Comparison of ENCODE assay signal across 9 mouse cellular contexts in genomic region chr14:21558440-21559131, GRCm38 (mm10).
DNase-seq lines count a peak whose midpoint lies in the region; ATAC-seq and TF ChIP-seq lines count a peak whose summit lies in the region.
"Had no signal": no experiment of that assay in that cellular context is flagged by ENCODE, and none has a peak within 500 bp of the region (broad histone marks: within the 10 kb centered on the region; RNA-seq: fewer than 3 reads in every experiment).

No protein-coding gene starts in this region.

- no peak overlapping the region for H3K4me3 ChIP-seq in hindbrain, embryonic 13.5 days
- no peak overlapping the region for H3K4me3 ChIP-seq in hindbrain, embryonic 16.5 days (ENCODE audit: low read length)
- no peak overlapping the region for H3K4me3 ChIP-seq in MEL (ENCODE audit: control insufficient read depth in 1 of 2, insufficient read depth in 1 of 2, low read depth in 2 of 2, low read length in 2 of 2)
- H3K4me3 ChIP-seq in forebrain, embryonic 16.5 days (replicated peaks; ENCODE audit: low read length): no peak overlapping the region

- ATAC-seq in hindbrain, embryonic 13.5 days (ENCODE audit: low FRiP score): no peak
- no peak for ATAC-seq in hindbrain, embryonic 16.5 days
- ATAC-seq in forebrain, embryonic 16.5 days: peak; percentile 23; the same call in 1 of the 2 replicates

- H3K79me2 ChIP-seq in MEL (ENCODE audit: control insufficient read depth, insufficient read depth, low read length, poor library complexity): no peaks in the 10 kb centered on the region

- DNase-seq in MEL (ENCODE audit: low read depth, low spot score): peak; percentile 46
- DNase-seq in large intestine, adult 2 months (ENCODE audit: low read depth, low spot score): peak; percentile 22
- DNase-seq in adipocyte (ENCODE audit: low spot score): no peak
- no peak for DNase-seq in cerebellum, postnatal 14 days
- DNase-seq in right cerebral cortex, adult 18-20 months: no peak
- DNase-seq: adrenal gland, postnatal 14 days had no signal

- no peak overlapping the region for H3K4me2 ChIP-seq in hindbrain, embryonic 13.5 days
- no peak overlapping the region for H3K4me2 ChIP-seq in hindbrain, embryonic 16.5 days (ENCODE audit: low read length)
- H3K4me2 ChIP-seq in forebrain, embryonic 16.5 days (ENCODE audit: low read length): no peak overlapping the region

- peak; percentile 72 to 80 for TF ChIP-seq EP300 in MEL (IDR thresholded peaks at IDR 0.05; ENCODE audit: low read depth in 1 of 2, low read length in 2 of 2)

- H3K36me3 ChIP-seq in hindbrain, embryonic 13.5 days: no peaks in the 10 kb centered on the region
- H3K36me3 ChIP-seq in hindbrain, embryonic 16.5 days (ENCODE audit: control insufficient read depth, insufficient read depth, low read length): no peaks in the 10 kb centered on the region
- peaks cover 0 to 42% of the 10 kb centered on the region in 2 experiments; a peak in 2 of 4 replicates for H3K36me3 ChIP-seq in MEL (ENCODE audit: control insufficient read depth in 1 of 2, insufficient read depth in 2 of 2, low read length in 2 of 2)
- H3K36me3 ChIP-seq in forebrain, embryonic 16.5 days (ENCODE audit: control insufficient read depth, insufficient read depth): no peaks in the 10 kb centered on the region

- WGBS in hindbrain, embryonic 13.5 days: 60% methylated on average over 10 of the region's 10 CpGs
- WGBS in hindbrain, embryonic 16.5 days: 57% methylated on average over 10 of the region's 10 CpGs
- WGBS in forebrain, embryonic 16.5 days: 21% methylated on average over 10 of the region's 10 CpGs
- 25% methylated on average over 10 of the region's 10 CpGs for WGBS in large intestine, adult 2 months

- no peak overlapping the region for H3K9ac ChIP-seq in hindbrain, embryonic 13.5 days
- H3K9ac ChIP-seq in hindbrain, embryonic 16.5 days (ENCODE audit: low read depth, low read length): no peak overlapping the region
- H3K9ac ChIP-seq in MEL (ENCODE audit: control insufficient read depth, low read depth, low read length, poor library complexity, severe bottlenecking): no peak overlapping the region
- no peak overlapping the region for H3K9ac ChIP-seq in forebrain, embryonic 16.5 days (replicated peaks; ENCODE audit: low read depth, low read length)

- H3K27ac ChIP-seq in hindbrain, embryonic 13.5 days: peak overlapping the region; percentile 26
- H3K27ac ChIP-seq in hindbrain, embryonic 16.5 days (ENCODE audit: low read depth, low read length): no peak overlapping the region
- H3K27ac ChIP-seq in MEL (ENCODE audit: control insufficient read depth, low read depth, low read length): peak overlapping the region; percentile 35
- H3K27ac ChIP-seq in forebrain, embryonic 16.5 days (ENCODE audit: low read length): peak overlapping the region; percentile 54; the same call in 1 of the 2 replicates

- no peak for TF ChIP-seq RAD21 in MEL (IDR thresholded peaks at IDR 0.05; ENCODE audit: low read depth, low read length)

- TF ChIP-seq POLR2A in MEL (IDR thresholded peaks at IDR 0.05; ENCODE audit: control insufficient read depth in 1 of 2, insufficient read depth in 1 of 2, low read depth in 1 of 2, low read length in 2 of 2, poor library complexity in 1 of 2): no peak

- no peak for TF ChIP-seq CTCF in MEL (IDR thresholded peaks at IDR 0.05 in 2 of 3, conservative IDR thresholded peaks at IDR 0.05 in 1 of 3; ENCODE audit: control insufficient read depth in 1 of 3, insufficient read depth in 1 of 3, low read depth in 2 of 3, low read length in 3 of 3, poor library complexity in 1 of 3, severe bottlenecking in 1 of 3)

- H3K27me3 ChIP-seq in hindbrain, embryonic 13.5 days: no peaks in the 10 kb centered on the region
- no peaks in the 10 kb centered on the region for H3K27me3 ChIP-seq in hindbrain, embryonic 16.5 days (replicated peaks; ENCODE audit: control insufficient read depth, insufficient read depth, low read length)
- H3K27me3 ChIP-seq in MEL (ENCODE audit: control insufficient read depth in 1 of 2, insufficient read depth in 2 of 2, low read length in 2 of 2): no peaks in the 10 kb centered on the region
- H3K27me3 ChIP-seq in forebrain, embryonic 16.5 days (replicated peaks; ENCODE audit: control insufficient read depth, insufficient read depth, low read length): no peaks in the 10 kb centered on the region

- H3K9me3 ChIP-seq in hindbrain, embryonic 13.5 days: no peaks in the 10 kb centered on the region
- no peaks in the 10 kb centered on the region for H3K9me3 ChIP-seq in hindbrain, embryonic 16.5 days (ENCODE audit: control insufficient read depth, low read length)
- no peaks in the 10 kb centered on the region for H3K9me3 ChIP-seq in MEL (replicated peaks; ENCODE audit: insufficient read depth, low read length)
- H3K9me3 ChIP-seq in forebrain, embryonic 16.5 days (ENCODE audit: control insufficient read depth, low read length): no peaks in the 10 kb centered on the region

- H3K4me1 ChIP-seq in hindbrain, embryonic 13.5 days (replicated peaks): peaks cover 53% of the 10 kb centered on the region
- peaks cover 9% of the 10 kb centered on the region for H3K4me1 ChIP-seq in hindbrain, embryonic 16.5 days (ENCODE audit: control insufficient read depth, insufficient read depth, low read depth, low read length)
- H3K4me1 ChIP-seq in MEL (ENCODE audit: control insufficient read depth in 1 of 2, insufficient read depth in 2 of 2, low read length in 2 of 2): peaks cover 23 to 37% of the 10 kb centered on the region in 2 experiments
- H3K4me1 ChIP-seq in forebrain, embryonic 16.5 days (replicated peaks; ENCODE audit: control insufficient read depth, insufficient read depth, low read length): peaks cover 25% of the 10 kb centered on the region

TF ChIP-seq in MEL, 35 proteins besides CTCF, POLR2A, EP300 and RAD21:
- TF ChIP-seq SMC3 (IDR thresholded peaks at IDR 0.05; ENCODE audit: low read depth, low read length): no peak
- no peak for TF ChIP-seq TAL1 (IDR thresholded peaks at IDR 0.05; ENCODE audit: low read length)
- no peak for TF ChIP-seq JUND (IDR thresholded peaks at IDR 0.05; ENCODE audit: low read depth, low read length)
- no peak for TF ChIP-seq ELF1 (IDR thresholded peaks at IDR 0.05; ENCODE audit: low read depth, low read length)
- no peak; the same call in 1 of the 2 replicates for TF ChIP-seq RCOR1 (IDR thresholded peaks at IDR 0.05; ENCODE audit: low read depth, low read length)
- TF ChIP-seq NELFE (IDR thresholded peaks at IDR 0.05; ENCODE audit: low read depth, low read length): no peak
- 0 out of 2 replicates have a peak, but pooled peaks have one; percentile 39 for TF ChIP-seq ZKSCAN1 (IDR thresholded peaks at IDR 0.05; ENCODE audit: low read depth, low read length)
- no peak for TF ChIP-seq USF2 (IDR thresholded peaks at IDR 0.05; ENCODE audit: borderline replicate concordance in 1 of 2, insufficient read depth in 1 of 2, low read depth in 1 of 2, low read length in 2 of 2)
- 0 out of 2 replicates have a peak, but pooled peaks have one; percentile 40 for TF ChIP-seq MAZ (IDR thresholded peaks at IDR 0.05; ENCODE audit: low read depth, low read length)
- TF ChIP-seq UBTF (IDR thresholded peaks at IDR 0.05; ENCODE audit: borderline replicate concordance, insufficient read depth, low read depth, low read length): no peak
- peak; percentile 68 for TF ChIP-seq ETS1 (IDR thresholded peaks at IDR 0.05; ENCODE audit: low read depth, low read length)
- no peak for TF ChIP-seq TBP (IDR thresholded peaks at IDR 0.05; ENCODE audit: low read depth, low read length)
- TF ChIP-seq POLR2AphosphoS2 (IDR thresholded peaks at IDR 0.05; ENCODE audit: low read length): no peak
- TF ChIP-seq TCF12 (IDR thresholded peaks at IDR 0.05; ENCODE audit: low read depth, low read length): peak; percentile 79
- no peak for TF ChIP-seq BHLHE40 (IDR thresholded peaks at IDR 0.05; ENCODE audit: borderline replicate concordance, low read depth, low read length)
- TF ChIP-seq HCFC1 (IDR thresholded peaks at IDR 0.05; ENCODE audit: low read depth, low read length): no peak
- TF ChIP-seq ZMIZ1 (IDR thresholded peaks at IDR 0.05; ENCODE audit: low read depth, low read length): no peak
- TF ChIP-seq ZNF384 (IDR thresholded peaks at IDR 0.05; ENCODE audit: low read depth, low read length): peak; percentile 92
- TF ChIP-seq MEF2A (IDR thresholded peaks at IDR 0.05; ENCODE audit: extremely low read depth, insufficient replicate concordance, low read depth, low read length, poor library complexity, severe bottlenecking): peak; percentile 90; the same call in 1 of the 2 replicates
- no peak for TF ChIP-seq CHD1 (IDR thresholded peaks at IDR 0.05; ENCODE audit: low read depth, low read length)
- no peak for TF ChIP-seq KAT2A (conservative IDR thresholded peaks at IDR 0.05; ENCODE audit: low read depth, low read length)
- no peak for TF ChIP-seq POLR2AphosphoS5 (IDR thresholded peaks at IDR 0.05; ENCODE audit: borderline replicate concordance, low read depth, low read length)
- TF ChIP-seq MYC (IDR thresholded peaks at IDR 0.05; ENCODE audit: low read depth, low read length): no peak
- TF ChIP-seq GATA1 (IDR thresholded peaks at IDR 0.05; ENCODE audit: low read depth, low read length): peak; percentile 84
- no peak for TF ChIP-seq MAX (IDR thresholded peaks at IDR 0.05; ENCODE audit: low read length)
- no peak for TF ChIP-seq MAFK (IDR thresholded peaks at IDR 0.05; ENCODE audit: borderline replicate concordance, low read depth, low read length)
- TF ChIP-seq MYB (IDR thresholded peaks at IDR 0.05; ENCODE audit: low read depth, low read length): no peak
- no peak for TF ChIP-seq E2F4 (IDR thresholded peaks at IDR 0.05; ENCODE audit: borderline replicate concordance, low read depth, low read length)
- 0 out of 2 replicates have a peak, but pooled peaks have one; percentile 20 for TF ChIP-seq SIN3A (IDR thresholded peaks at IDR 0.05; ENCODE audit: low read length)
- TF ChIP-seq NRF1 (IDR thresholded peaks at IDR 0.05; ENCODE audit: insufficient read depth, low read depth, low read length, poor library complexity, severe bottlenecking): 0 out of 2 replicates have a peak, but pooled peaks have one; percentile 4
- 0 out of 2 replicates have a peak, but pooled peaks have one; percentile 31 for TF ChIP-seq MXI1 (IDR thresholded peaks at IDR 0.05; ENCODE audit: low read depth, low read length)
- no peak for TF ChIP-seq USF1 (IDR thresholded peaks at IDR 0.05; ENCODE audit: low read depth, low read length)
- TF ChIP-seq GABPA (IDR thresholded peaks at IDR 0.05; ENCODE audit: low read depth, low read length): no peak
- no peak for TF ChIP-seq CHD2 (IDR thresholded peaks at IDR 0.05; ENCODE audit: low read length)
- 0 out of 2 replicates have a peak, but pooled peaks have one; percentile 10 for TF ChIP-seq ZC3H11A (IDR thresholded peaks at IDR 0.05; ENCODE audit: low read depth, low read length)

Comparison
In these comparisons a context has a peak if more than half of its experiments do, and no peak if none do; other contexts are left out.
1. DNase-seq: peak in MEL (single experiment) and large intestine, adult 2 months (single experiment); none in adipocyte (single experiment), cerebellum, postnatal 14 days (0 of 2) and right cerebral cortex, adult 18-20 months (single experiment).